9 mouse cellular contexts compared by ENCODE assay signal in the genomic region with DNA sequence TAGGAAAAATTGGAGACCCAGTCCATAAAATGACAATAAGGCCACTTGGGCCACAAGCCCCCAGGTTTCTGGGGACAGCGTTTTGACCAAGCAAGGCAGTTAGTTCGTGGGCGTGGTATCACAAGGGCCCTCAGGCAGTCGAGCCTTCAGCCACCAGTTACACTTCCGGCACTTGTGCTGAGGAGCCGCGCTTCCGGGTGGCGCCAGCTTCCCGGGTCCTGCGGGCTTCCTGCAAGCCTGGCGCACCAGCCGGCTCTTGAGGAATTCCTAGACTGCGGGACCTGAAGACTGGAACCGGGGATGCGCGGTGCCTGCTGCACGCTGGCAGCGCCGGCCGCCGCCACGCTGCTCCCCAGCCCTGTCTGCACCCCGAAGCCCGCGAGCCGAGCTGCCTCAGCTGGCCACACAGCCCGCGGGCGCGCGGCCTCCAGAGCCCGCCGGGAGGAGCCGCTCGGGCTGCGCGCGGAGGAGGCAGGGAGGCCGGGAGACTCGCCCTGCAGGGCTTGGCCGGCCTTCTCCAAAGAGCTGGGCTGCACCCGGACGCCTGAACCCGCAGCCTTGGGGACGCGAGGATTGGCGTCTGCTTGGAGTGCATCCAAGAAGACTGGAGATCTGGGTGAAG. TPM values are rescaled to one million over a fixed set of nuclear protein-coding genes. Genes with fewer than 3 reads are reported as not detected.
DNase-seq lines count a peak whose midpoint lies in the region; ATAC-seq lines count a peak whose summit lies in the region.
"Had no signal": no experiment of that assay in that cellular context is flagged by ENCODE, and none has a peak within 500 bp of the region (broad histone marks: within the 10 kb centered on the region; RNA-seq: fewer than 3 reads in every experiment).

No protein-coding gene starts in this region.

- ATAC-seq in CD4-positive, CD25-positive, alpha-beta regulatory T cell, adult 4 months = peak; percentile 71
- ATAC-seq in heart, embryonic 14.5 days (ENCODE audit: insufficient number of reproducible peaks, insufficient read depth, low FRiP score, low read depth) = peak; percentile 43; the same call in 1 of the 2 replicates
- ATAC-seq in liver, embryonic 13.5 days (ENCODE audit: low read depth) = peak; percentile 82
- ATAC-seq in stomach, embryonic 14.5 days (ENCODE audit: insufficient number of reproducible peaks, insufficient read depth, low FRiP score, low read depth) = peak; percentile 83

- DNase-seq in fibroblast of lung, adult 2 months (ENCODE audit: low read depth) = peak; percentile 46
- peak; percentile 88 for DNase-seq in kidney, postnatal 14 days
- DNase-seq in liver, embryonic 13.5 days = peak; percentile 80
- peak; percentile 76 to 78 for DNase-seq in natural killer cell, adult 2 months (ENCODE audit: low spot score in 2 of 2)

- peak overlapping the region; percentile 72 for H3K4me2 ChIP-seq in heart, embryonic 14.5 days (ENCODE audit: low read length)
- H3K4me2 ChIP-seq in liver, embryonic 13.5 days = peak overlapping the region; percentile 90
- peak overlapping the region; percentile 82 for H3K4me2 ChIP-seq in stomach, embryonic 14.5 days (replicated peaks; ENCODE audit: low read depth, low read length)

- H3K4me1 ChIP-seq in brown adipose tissue, adult 24 weeks (ENCODE audit: control insufficient read depth, insufficient read depth, insufficient read length, low read length) = no peaks in the 10 kb centered on the region
- peaks cover 3 to 24% of the 10 kb centered on the region in 2 experiments; a peak in 3 of 4 replicates for H3K4me1 ChIP-seq in heart, embryonic 14.5 days (ENCODE audit: control insufficient read depth in 2 of 2, insufficient read depth in 2 of 2, low read length in 2 of 2)
- H3K4me1 ChIP-seq in liver, embryonic 13.5 days (replicated peaks) = peaks cover 47% of the 10 kb centered on the region
- H3K4me1 ChIP-seq in stomach, embryonic 14.5 days (ENCODE audit: control insufficient read depth, insufficient read depth, low read length) = peaks cover 10% of the 10 kb centered on the region; the same call in 1 of the 2 replicates

- H3K27ac ChIP-seq in brown adipose tissue, adult 24 weeks (replicated peaks; ENCODE audit: low read depth, low read length) = 0 out of 2 replicates have a peak overlapping the region, but pooled peaks have one; percentile 15
- H3K27ac ChIP-seq in heart, embryonic 14.5 days (replicated peaks in 1 of 2; ENCODE audit: control insufficient read depth in 1 of 2, insufficient read depth in 1 of 2, low read depth in 2 of 2, low read length in 2 of 2) = peak overlapping the region; percentile 60 to 86
- peak overlapping the region; percentile 84 for H3K27ac ChIP-seq in liver, embryonic 13.5 days
- peak overlapping the region; percentile 95 for H3K27ac ChIP-seq in stomach, embryonic 14.5 days (ENCODE audit: low read length)

- no peaks in the 10 kb centered on the region for H3K36me3 ChIP-seq in heart, embryonic 14.5 days (ENCODE audit: control insufficient read depth, insufficient read depth, low read length)
- no peaks in the 10 kb centered on the region for H3K36me3 ChIP-seq in liver, embryonic 13.5 days
- H3K36me3 ChIP-seq in stomach, embryonic 14.5 days (ENCODE audit: control insufficient read depth, insufficient read depth, low read length) = no peaks in the 10 kb centered on the region

- 0% methylated on average over 48 of the region's 48 CpGs for WGBS in heart, embryonic 14.5 days
- WGBS in liver, embryonic 13.5 days (ENCODE audit: insufficient replicate concordance) = under 1% methylated on average over 48 of the region's 48 CpGs
- under 1% methylated on average over 41 of the region's 48 CpGs for WGBS in stomach, embryonic 14.5 days

- H3K4me3 ChIP-seq in brown adipose tissue, adult 24 weeks (ENCODE audit: insufficient read depth, low read depth, low read length) = peak overlapping the region; percentile 78
- H3K4me3 ChIP-seq in heart, embryonic 14.5 days (ENCODE audit: control insufficient read depth in 1 of 2, insufficient read depth in 1 of 2, low read depth in 1 of 2, low read length in 2 of 2) = peak overlapping the region; percentile 71 to 72
- H3K4me3 ChIP-seq in liver, embryonic 13.5 days (replicated peaks) = peak overlapping the region; percentile 81
- peak overlapping the region; percentile 65 for H3K4me3 ChIP-seq in stomach, embryonic 14.5 days (ENCODE audit: low read depth, low read length)

- H3K9ac ChIP-seq in heart, embryonic 14.5 days (ENCODE audit: low read length) = peak overlapping the region; percentile 86
- H3K9ac ChIP-seq in liver, embryonic 13.5 days = peak overlapping the region; percentile 86
- H3K9ac ChIP-seq in stomach, embryonic 14.5 days (replicated peaks; ENCODE audit: low read depth, low read length) = peak overlapping the region; percentile 80

- no peaks in the 10 kb centered on the region for H3K9me3 ChIP-seq in heart, embryonic 14.5 days (ENCODE audit: control insufficient read depth, low read length)
- H3K9me3 ChIP-seq in liver, embryonic 13.5 days (replicated peaks) = no peaks in the 10 kb centered on the region
- H3K9me3 ChIP-seq in stomach, embryonic 14.5 days (ENCODE audit: control insufficient read depth, low read depth, low read length) = no peaks in the 10 kb centered on the region

- H3K27me3 ChIP-seq in heart, embryonic 14.5 days (ENCODE audit: control insufficient read depth, insufficient read depth, low read length) = no peaks in the 10 kb centered on the region; the same call in 1 of the 2 replicates
- H3K27me3 ChIP-seq in liver, embryonic 13.5 days = peaks cover 25% of the 10 kb centered on the region
- H3K27me3 ChIP-seq in stomach, embryonic 14.5 days (ENCODE audit: control insufficient read depth, insufficient read depth, low read length) = no peaks in the 10 kb centered on the region

RNA-seq across cellular contexts. Expression of a gene that starts 3.8 kb away (rescaled TPM):
- polyA plus RNA-seq in CD4-positive, CD25-positive, alpha-beta regulatory T cell, adult 4 months (2017; shearing (Covaris generic)) = 10 to 100 TPM; 22.0 to 28.5 TPM
- 3.6 and 5.7 TPM in 2 replicates for polyA plus RNA-seq in brown adipose tissue, adult 24 weeks (2012; ENCODE audit: insufficient read depth, insufficient read length, missing spikeins)
- polyA plus RNA-seq in heart, embryonic 14.5 days (2014; fragmentation: Nextera tagmentation; extraction: Ambion mirVana) = 17.8 and 18.7 TPM in 2 replicates
- 4.2 and 5.4 TPM in 2 replicates for polyA plus RNA-seq in liver, embryonic 13.5 days (2015; fragmentation: Nextera tagmentation; extraction: Ambion mirVana)
- polyA plus RNA-seq in stomach, embryonic 14.5 days (2014; fragmentation: Nextera tagmentation; extraction: Ambion mirVana) = 28.3 and 28.9 TPM in 2 replicates

RNA-seq across cellular contexts. Expression of a gene that starts 7.0 kb away (rescaled TPM):
- not detected for polyA plus RNA-seq in CD4-positive, CD25-positive, alpha-beta regulatory T cell, adult 4 months (2017; shearing (Covaris generic))
- not detected in 2 replicates for polyA plus RNA-seq in brown adipose tissue, adult 24 weeks (2012; ENCODE audit: insufficient read depth, insufficient read length, missing spikeins)
- not detected in 2 replicates for polyA plus RNA-seq in heart, embryonic 14.5 days (2014; fragmentation: Nextera tagmentation; extraction: Ambion mirVana)
- 0.25 TPM in 1 of 2 replicates, not detected in the other for polyA plus RNA-seq in liver, embryonic 13.5 days (2015; fragmentation: Nextera tagmentation; extraction: Ambion mirVana)
- not detected in 2 replicates for polyA plus RNA-seq in stomach, embryonic 14.5 days (2014; fragmentation: Nextera tagmentation; extraction: Ambion mirVana)
- polyA plus RNA-seq: gonadal fat pad, adult 2 months had no signal

Comparison
In these comparisons a context has a peak if more than half of its experiments do, and no peak if none do; other contexts are left out.
1. Peak in every context shown above with its lines: DNase-seq, ATAC-seq, H3K4me3 ChIP-seq and H3K27ac ChIP-seq.
2. H3K27ac ChIP-seq: peak in every context shown above with its lines; median percentile 95 in stomach, embryonic 14.5 days; 84 in liver, embryonic 13.5 days; 73 in heart, embryonic 14.5 days; 15 in brown adipose tissue, adult 24 weeks.